Mouse (Mus musculus): ENCODE data around the gene Pdzd2. TPM values are rescaled to one million over a fixed set of nuclear protein-coding genes. Genes with fewer than 3 reads are reported as not detected.

The Pdzd2 gene
- total and polyA plus RNA-seq, 2 experiments from 2014 or later = 15.9 to 40.6 TPM

- Histone ChIP-seq H3K27me3 (ENCODE audit: insufficient read depth, low read length) (no peaks in the 10 kb centered on the region), H3K9me3 (ENCODE audit: low read length) (no peaks in the 10 kb centered on the region), H3K27ac (no peak overlapping the region), H3K36me3 (ENCODE audit: insufficient read depth, low read length) (no peaks in the 10 kb centered on the region), H3K4me3 (ENCODE audit: low read length) (no peak overlapping the region), H3K4me1 (ENCODE audit: insufficient read depth, low read length) (peaks cover 8% of the 10 kb centered on the region; the same call in 1 of the 2 replicates), H3K4me2 (ENCODE audit: low read depth, low read length) (no peak overlapping the region), H3K9ac (replicated peaks; ENCODE audit: low read length) (no peak overlapping the region)
- 69% methylated on average over 2 of the region's 2 CpGs for WGBS
- TF ChIP-seq CTCF (IDR thresholded peaks at IDR 0.05; ENCODE audit: low read depth) = no peak
- DNase-seq (ENCODE audit: low spot score) (peak; percentile 15), ATAC-seq (no peak)
These were observed 251.4 kb downstream of the Pdzd2 start for GRCm38 (mm10) chr15:12488316-12488715.

- Histone ChIP-seq H3K4me1 (ENCODE audit: insufficient read depth, low read length) (peaks cover 3% of the 10 kb centered on the region; the same call in 1 of the 2 replicates), H3K27me3 (ENCODE audit: insufficient read depth, low read length) (no peaks in the 10 kb centered on the region), H3K4me2 (ENCODE audit: low read depth, low read length) (no peak overlapping the region), H3K36me3 (ENCODE audit: insufficient read depth, low read length) (no peaks in the 10 kb centered on the region), H3K9ac (replicated peaks; ENCODE audit: low read length) (no peak overlapping the region), H3K9me3 (ENCODE audit: low read length) (no peaks in the 10 kb centered on the region), H3K4me3 (ENCODE audit: low read length) (no peak overlapping the region), H3K27ac (peak overlapping the region; percentile 3; the same call in 1 of the 2 replicates)
- DNase-seq (ENCODE audit: low spot score) = no peak
- no peak for ATAC-seq
- 70% methylated on average over 5 of the region's 5 CpGs for WGBS
- no peak for TF ChIP-seq CTCF (IDR thresholded peaks at IDR 0.05; ENCODE audit: low read depth)
These were observed 258.5 kb downstream of the Pdzd2 start for GRCm38 (mm10) chr15:12481261-12481660.

- Histone ChIP-seq H3K4me1 (ENCODE audit: insufficient read depth, low read length) (peaks cover 3% of the 10 kb centered on the region; the same call in 1 of the 2 replicates), H3K27ac (no peak overlapping the region), H3K36me3 (ENCODE audit: insufficient read depth, low read length) (no peaks in the 10 kb centered on the region), H3K9ac (replicated peaks; ENCODE audit: low read length) (no peak overlapping the region), H3K4me2 (ENCODE audit: low read depth, low read length) (no peak overlapping the region), H3K4me3 (ENCODE audit: low read length) (no peak overlapping the region), H3K27me3 (ENCODE audit: insufficient read depth, low read length) (no peaks in the 10 kb centered on the region), H3K9me3 (ENCODE audit: low read length) (no peaks in the 10 kb centered on the region)
- DNase-seq (ENCODE audit: low spot score) (no peak), ATAC-seq (peak; percentile 62)
- TF ChIP-seq CTCF (IDR thresholded peaks at IDR 0.05; ENCODE audit: low read depth) = no peak
- WGBS = 39% methylated on average over 3 of the region's 3 CpGs
These were observed 259.4 kb downstream of the Pdzd2 start for GRCm38 (mm10) chr15:12480369-12480768.

GRCm38 (mm10) chr15:12479326-12479725, 260.4 kb downstream of the Pdzd2 start:
- peaks cover 3% of the 10 kb centered on the region; the same call in 1 of the 2 replicates for H3K4me1 ChIP-seq (ENCODE audit: insufficient read depth, low read length)
- no peak for ATAC-seq
- WGBS = 57% methylated on average over 5 of the region's 5 CpGs
- no peak overlapping the region for H3K27ac ChIP-seq
- no peak overlapping the region for H3K4me2 ChIP-seq (ENCODE audit: low read depth, low read length)
- no peaks in the 10 kb centered on the region for H3K27me3 ChIP-seq (ENCODE audit: insufficient read depth, low read length)
- no peaks in the 10 kb centered on the region for H3K9me3 ChIP-seq (ENCODE audit: low read length)
- no peak for TF ChIP-seq CTCF (IDR thresholded peaks at IDR 0.05; ENCODE audit: low read depth)
- peak; percentile 28 for DNase-seq (ENCODE audit: low spot score)
- no peak overlapping the region for H3K4me3 ChIP-seq (ENCODE audit: low read length)
- no peak overlapping the region for H3K9ac ChIP-seq (replicated peaks; ENCODE audit: low read length)
- H3K36me3 ChIP-seq (ENCODE audit: insufficient read depth, low read length) = no peaks in the 10 kb centered on the region

- ATAC-seq = no peak
- TF ChIP-seq CTCF (IDR thresholded peaks at IDR 0.05; ENCODE audit: low read depth) = no peak
- no peaks in the 10 kb centered on the region for H3K9me3 ChIP-seq (ENCODE audit: low read length)
- 74% methylated on average over 7 of the region's 7 CpGs for WGBS
- DNase-seq (ENCODE audit: low spot score) = no peak
- no peak overlapping the region for H3K4me2 ChIP-seq (ENCODE audit: low read depth, low read length)
- no peak overlapping the region for H3K4me3 ChIP-seq (ENCODE audit: low read length)
- H3K27me3 ChIP-seq (ENCODE audit: insufficient read depth, low read length) = no peaks in the 10 kb centered on the region
- no peak overlapping the region for H3K9ac ChIP-seq (replicated peaks; ENCODE audit: low read length)
- no peak overlapping the region for H3K27ac ChIP-seq
- no peaks in the 10 kb centered on the region for H3K4me1 ChIP-seq (ENCODE audit: insufficient read depth, low read length)
- H3K36me3 ChIP-seq (ENCODE audit: insufficient read depth, low read length) = no peaks in the 10 kb centered on the region
These were observed 266.1 kb downstream of the Pdzd2 start for GRCm38 (mm10) chr15:12473596-12473995.

GRCm38 (mm10) chr15:12472646-12473045, 267.1 kb downstream of the Pdzd2 start:
- Histone ChIP-seq H3K4me2 (ENCODE audit: low read depth, low read length) (no peak overlapping the region), H3K4me3 (ENCODE audit: low read length) (no peak overlapping the region), H3K9me3 (ENCODE audit: low read length) (no peaks in the 10 kb centered on the region), H3K4me1 (ENCODE audit: insufficient read depth, low read length) (no peaks in the 10 kb centered on the region), H3K9ac (replicated peaks; ENCODE audit: low read length) (no peak overlapping the region), H3K27ac (no peak overlapping the region), H3K27me3 (ENCODE audit: insufficient read depth, low read length) (no peaks in the 10 kb centered on the region), H3K36me3 (ENCODE audit: insufficient read depth, low read length) (no peaks in the 10 kb centered on the region)
- no peak for TF ChIP-seq CTCF (IDR thresholded peaks at IDR 0.05; ENCODE audit: low read depth)
- DNase-seq (ENCODE audit: low spot score) = no peak
- no peak for ATAC-seq
- 89% methylated on average over 4 of the region's 4 CpGs for WGBS

GRCm38 (mm10) chr15:12470900-12471838, 268.6 kb downstream of the Pdzd2 start:
- 53% methylated on average over 15 of the region's 15 CpGs for WGBS

More at GRCm38 (mm10) chr15:12470900-12471838, 268.6 kb downstream of the Pdzd2 start:
- no peaks in the 10 kb centered on the region for H3K27me3 ChIP-seq (ENCODE audit: insufficient read depth, low read length)
- H3K9me3 ChIP-seq (ENCODE audit: low read length) = no peaks in the 10 kb centered on the region
- TF ChIP-seq CTCF (IDR thresholded peaks at IDR 0.05; ENCODE audit: low read depth) = no peak
- H3K4me2 ChIP-seq (ENCODE audit: low read depth, low read length) = no peak overlapping the region
- ATAC-seq (no peak), DNase-seq (ENCODE audit: low spot score) (no peak)
- no peaks in the 10 kb centered on the region for H3K36me3 ChIP-seq (ENCODE audit: insufficient read depth, low read length)
- H3K9ac ChIP-seq (replicated peaks; ENCODE audit: low read length) = no peak overlapping the region
- H3K4me1 ChIP-seq (ENCODE audit: insufficient read depth, low read length) = no peaks in the 10 kb centered on the region
- H3K27ac ChIP-seq = no peak overlapping the region
- no peak overlapping the region for H3K4me3 ChIP-seq (ENCODE audit: low read length)
